Mouse (Mus musculus): Measurements from ENCODE around the gene Hist1h2ae. TPM values are rescaled to one million over a fixed set of nuclear protein-coding genes. Genes with fewer than 3 reads are reported as not detected.
A peak's percentile ranks its signal among the peaks of the same experiment; 100 is the strongest.

The Hist1h2ae gene
- polyA plus RNA-seq, 1 experiment from 2014 or later: 33.5 TPM

GRCm38 (mm10) chr13:23524654-23525053 lies 46.4 kb downstream of the Hist1h2ae start:
- 13% methylated on average over 5 of the region's 5 CpGs for WGBS
- no peaks in the 10 kb centered on the region for H3K9me3 ChIP-seq
- H3K27me3 ChIP-seq (replicated peaks): no peaks in the 10 kb centered on the region
- H3K27ac ChIP-seq (replicated peaks): no peak overlapping the region
- H3K4me3 ChIP-seq: no peak overlapping the region
- H3K36me3 ChIP-seq: no peaks in the 10 kb centered on the region
- no peak overlapping the region for H3K4me2 ChIP-seq
- no peak; the same call in 1 of the 2 replicates for ATAC-seq (ENCODE audit: extremely low read depth, insufficient number of reproducible peaks, low FRiP score, low TSS enrichment)
- H3K9ac ChIP-seq: no peak overlapping the region
- peaks cover 31% of the 10 kb centered on the region for H3K4me1 ChIP-seq

- Histone ChIP-seq H3K27ac (replicated peaks) (no peak overlapping the region), H3K9ac (no peak overlapping the region), H3K9me3 (no peaks in the 10 kb centered on the region), H3K4me1 (peaks cover 28% of the 10 kb centered on the region), H3K36me3 (no peaks in the 10 kb centered on the region), H3K27me3 (replicated peaks) (no peaks in the 10 kb centered on the region), H3K4me2 (no peak overlapping the region), H3K4me3 (no peak overlapping the region)
- 42% methylated on average over 5 of the region's 5 CpGs for WGBS
- ATAC-seq (ENCODE audit: extremely low read depth, insufficient number of reproducible peaks, low FRiP score, low TSS enrichment): no peak
Observed at GRCm38 (mm10) chr13:23523976-23524375, 47.0 kb downstream of the Hist1h2ae start.

- Histone ChIP-seq H3K36me3 (no peaks in the 10 kb centered on the region), H3K4me3 (peak overlapping the region; percentile 28), H3K4me2 (peak overlapping the region; percentile 59), H3K27me3 (replicated peaks) (no peaks in the 10 kb centered on the region), H3K9ac (no peak overlapping the region), H3K27ac (replicated peaks) (no peak overlapping the region), H3K9me3 (no peaks in the 10 kb centered on the region), H3K4me1 (peaks cover 17% of the 10 kb centered on the region)
- ATAC-seq (ENCODE audit: extremely low read depth, insufficient number of reproducible peaks, low FRiP score, low TSS enrichment): no peak
- under 1% methylated on average over 14 of the region's 14 CpGs for whole genome bisulfite sequencing
Observed at GRCm38 (mm10) chr13:23521703-23522102, 49.3 kb downstream of the Hist1h2ae start.

Small RNA genes lying within 50 kb of the gene (microRNA-seq; reads per million reads assigned to microRNA genes)
- not detected for gene Gm44297
- not detected for gene Gm44359
- gene Gm44394: not detected

Other genes starting within 250 kb of the Hist1h2ae start
- 36.7 and 40.7 TPM in 2 replicates for gene Zfp322a, start 202.0 kb downstream of the Hist1h2ae start, polyA plus RNA-seq (2015; fragmentation: Nextera tagmentation; extraction: Ambion mirVana)
- gene Abt1, start 147.4 kb downstream of the Hist1h2ae start, polyA plus RNA-seq (2015; fragmentation: Nextera tagmentation; extraction: Ambion mirVana): 8.5 and 8.7 TPM in 2 replicates
- 1.1 and 2.2 TPM in 2 replicates for gene Btn1a1, start 105.3 kb downstream of the Hist1h2ae start, polyA plus RNA-seq (2015; fragmentation: Nextera tagmentation; extraction: Ambion mirVana)
- gene Btn2a2, start 82.4 kb downstream of the Hist1h2ae start, polyA plus RNA-seq (2015; fragmentation: Nextera tagmentation; extraction: Ambion mirVana): 0.45 and 0.82 TPM in 2 replicates
- gene Hist1h4h, start 40.2 kb downstream of the Hist1h2ae start, polyA plus RNA-seq (2015; fragmentation: Nextera tagmentation; extraction: Ambion mirVana): 6.3 and 7.2 TPM in 2 replicates
- gene Hist1h2af, start 37.3 kb downstream of the Hist1h2ae start, polyA plus RNA-seq (2015; fragmentation: Nextera tagmentation; extraction: Ambion mirVana): 2.0 and 3.0 TPM in 2 replicates
- gene Hist1h3g, start 35.8 kb downstream of the Hist1h2ae start, polyA plus RNA-seq (2015; fragmentation: Nextera tagmentation; extraction: Ambion mirVana): 4.1 and 5.5 TPM in 2 replicates
- 0.32 and 0.52 TPM in 2 replicates for gene Hist1h2bh, start 27.8 kb downstream of the Hist1h2ae start, polyA plus RNA-seq (2015; fragmentation: Nextera tagmentation; extraction: Ambion mirVana)
- 0.28 and 0.48 TPM in 2 replicates for gene Hist1h3f, start 27.2 kb downstream of the Hist1h2ae start, polyA plus RNA-seq (2015; fragmentation: Nextera tagmentation; extraction: Ambion mirVana)
- not detected in 2 replicates for gene Hist1h4f, start 19.6 kb downstream of the Hist1h2ae start, polyA plus RNA-seq (2015; fragmentation: Nextera tagmentation; extraction: Ambion mirVana)
- gene Hist1h1d, start 18.0 kb downstream of the Hist1h2ae start, polyA plus RNA-seq (2015; fragmentation: Nextera tagmentation; extraction: Ambion mirVana): 0.23 and 0.29 TPM in 2 replicates
- 1.5 and 2.2 TPM in 2 replicates for gene Hist1h3e, start 8.9 kb downstream of the Hist1h2ae start, polyA plus RNA-seq (2015; fragmentation: Nextera tagmentation; extraction: Ambion mirVana)
- 3.9 and 4.2 TPM in 2 replicates for gene Hist1h2bg, start 176 bp upstream of the Hist1h2ae start, polyA plus RNA-seq (2015; fragmentation: Nextera tagmentation; extraction: Ambion mirVana)
- gene Hist1h2bf, start 3.0 kb upstream of the Hist1h2ae start, polyA plus RNA-seq (2015; fragmentation: Nextera tagmentation; extraction: Ambion mirVana): 1.6 and 3.0 TPM in 2 replicates
- gene Hist1h2ad, start 3.2 kb upstream of the Hist1h2ae start, polyA plus RNA-seq (2015; fragmentation: Nextera tagmentation; extraction: Ambion mirVana): 0.60 and 0.84 TPM in 2 replicates
- gene Hist1h3d, start 4.5 kb upstream of the Hist1h2ae start, polyA plus RNA-seq (2015; fragmentation: Nextera tagmentation; extraction: Ambion mirVana): 2.4 TPM in 2 replicates
- 54.8 and 60.0 TPM in 2 replicates for gene Hist1h4d, start 10.4 kb upstream of the Hist1h2ae start, polyA plus RNA-seq (2015; fragmentation: Nextera tagmentation; extraction: Ambion mirVana)
- 1.3 and 1.5 TPM in 2 replicates for gene Hist1h2be, start 49.9 kb upstream of the Hist1h2ae start, polyA plus RNA-seq (2015; fragmentation: Nextera tagmentation; extraction: Ambion mirVana)
- 11.0 and 12.2 TPM in 2 replicates for gene Hist1h1e, start 51.3 kb upstream of the Hist1h2ae start, polyA plus RNA-seq (2015; fragmentation: Nextera tagmentation; extraction: Ambion mirVana)
- 0.59 and 0.68 TPM in 2 replicates for gene Hist1h2ac, start 112.7 kb upstream of the Hist1h2ae start, polyA plus RNA-seq (2015; fragmentation: Nextera tagmentation; extraction: Ambion mirVana)
- gene Hist1h2bc, start 113.0 kb upstream of the Hist1h2ae start, polyA plus RNA-seq (2015; fragmentation: Nextera tagmentation; extraction: Ambion mirVana): 50.1 and 54.5 TPM in 2 replicates
- gene Hist1h1t, start 124.6 kb upstream of the Hist1h2ae start, polyA plus RNA-seq (2015; fragmentation: Nextera tagmentation; extraction: Ambion mirVana): not detected in 2 replicates
- 2.4 and 3.7 TPM in 2 replicates for gene Hist1h4c, start 127.2 kb upstream of the Hist1h2ae start, polyA plus RNA-seq (2015; fragmentation: Nextera tagmentation; extraction: Ambion mirVana)
- gene Hfe, start 139.6 kb upstream of the Hist1h2ae start, polyA plus RNA-seq (2015; fragmentation: Nextera tagmentation; extraction: Ambion mirVana): 10.3 and 10.7 TPM in 2 replicates
- gene Hist1h1c, start 167.6 kb upstream of the Hist1h2ae start, polyA plus RNA-seq (2015; fragmentation: Nextera tagmentation; extraction: Ambion mirVana): 31.2 and 33.8 TPM in 2 replicates
- 2.7 and 3.8 TPM in 2 replicates for gene Hist1h3c, start 174.4 kb upstream of the Hist1h2ae start, polyA plus RNA-seq (2015; fragmentation: Nextera tagmentation; extraction: Ambion mirVana)
- 1.6 and 2.2 TPM in 2 replicates for gene Hist1h2bb, start 175.5 kb upstream of the Hist1h2ae start, polyA plus RNA-seq (2015; fragmentation: Nextera tagmentation; extraction: Ambion mirVana)
- gene Hist1h2ab, start 179.9 kb upstream of the Hist1h2ae start, polyA plus RNA-seq (2015; fragmentation: Nextera tagmentation; extraction: Ambion mirVana): 20.1 and 20.3 TPM in 2 replicates
- gene Hist1h3b, start 181.0 kb upstream of the Hist1h2ae start, polyA plus RNA-seq (2015; fragmentation: Nextera tagmentation; extraction: Ambion mirVana): 5.5 and 6.3 TPM in 2 replicates
- 2.3 and 2.8 TPM in 2 replicates for gene Hist1h4b, start 185.8 kb upstream of the Hist1h2ae start, polyA plus RNA-seq (2015; fragmentation: Nextera tagmentation; extraction: Ambion mirVana)
- not detected in 2 replicates for gene Hist1h4a, start 190.0 kb upstream of the Hist1h2ae start, polyA plus RNA-seq (2015; fragmentation: Nextera tagmentation; extraction: Ambion mirVana)
- 1.9 and 3.5 TPM in 2 replicates for gene Hist1h3a, start 191.2 kb upstream of the Hist1h2ae start, polyA plus RNA-seq (2015; fragmentation: Nextera tagmentation; extraction: Ambion mirVana)
- gene Hist1h1a, start 192.4 kb upstream of the Hist1h2ae start, polyA plus RNA-seq (2015; fragmentation: Nextera tagmentation; extraction: Ambion mirVana): 1.5 and 1.6 TPM in 2 replicates
- 0.09 and 0.20 TPM in 2 replicates for gene Trim38, start 198.7 kb upstream of the Hist1h2ae start, polyA plus RNA-seq (2015; fragmentation: Nextera tagmentation; extraction: Ambion mirVana)
- gene Slc17a2, start 235.8 kb upstream of the Hist1h2ae start, polyA plus RNA-seq (2015; fragmentation: Nextera tagmentation; extraction: Ambion mirVana): 0.05 TPM in 1 of 2 replicates, not detected in the other

Measured in heart, embryonic 13.5 days (tissue).